Mouse (Mus musculus): ENCODE data around the gene Sobp. TPM values are rescaled to one million over a fixed set of nuclear protein-coding genes. Genes with fewer than 3 reads are reported as not detected.

The Sobp gene
- polyA plus RNA-seq, 1 experiment = 0.95 TPM

DNA sequence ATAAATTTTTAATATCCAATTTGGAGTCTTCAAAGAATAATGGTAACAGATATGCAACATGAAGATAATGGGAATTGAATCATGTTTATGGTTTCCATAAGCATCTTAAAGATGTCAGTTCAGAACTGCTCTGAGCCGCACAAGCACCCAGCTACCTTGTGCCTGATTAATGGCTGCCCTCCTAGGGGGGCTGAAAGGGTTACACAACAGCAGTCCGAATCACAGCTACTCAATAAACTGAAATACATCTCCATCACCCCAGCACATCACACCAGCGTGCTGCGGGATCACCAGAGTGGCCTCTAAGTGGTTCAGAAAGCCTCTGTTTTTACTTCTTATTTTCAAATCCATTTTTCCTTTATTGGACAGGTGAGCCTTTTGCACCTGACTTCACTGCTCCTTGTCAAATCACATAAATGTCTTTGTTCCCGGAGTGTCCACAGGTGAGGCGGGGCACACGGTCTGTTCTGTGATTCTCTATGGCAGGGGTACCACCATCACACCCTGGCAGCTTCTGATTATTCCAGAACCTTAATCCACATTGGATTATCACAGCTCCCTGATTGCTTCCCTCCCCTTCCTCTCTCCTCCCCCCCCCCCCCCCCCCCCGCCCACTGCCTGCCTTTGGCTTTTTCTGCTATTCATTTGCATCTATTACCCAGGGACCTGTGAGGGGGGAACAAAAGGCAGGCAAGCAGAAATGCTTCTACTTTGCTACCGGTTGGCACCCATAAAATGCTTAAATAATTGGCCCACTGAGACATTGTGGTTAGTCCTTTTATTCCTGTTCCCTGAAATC lies 90.8 kb downstream of the Sobp start:
- Histone ChIP-seq H3K27ac (replicated peaks; ENCODE audit: low read depth, low read length) (no peak overlapping the region), H3K4me3 (ENCODE audit: insufficient read depth, low read depth, low read length) (no peak overlapping the region), H3K4me1 (ENCODE audit: control insufficient read depth, insufficient read depth, insufficient read length, low read length) (no peaks in the 10 kb centered on the region)

DNA sequence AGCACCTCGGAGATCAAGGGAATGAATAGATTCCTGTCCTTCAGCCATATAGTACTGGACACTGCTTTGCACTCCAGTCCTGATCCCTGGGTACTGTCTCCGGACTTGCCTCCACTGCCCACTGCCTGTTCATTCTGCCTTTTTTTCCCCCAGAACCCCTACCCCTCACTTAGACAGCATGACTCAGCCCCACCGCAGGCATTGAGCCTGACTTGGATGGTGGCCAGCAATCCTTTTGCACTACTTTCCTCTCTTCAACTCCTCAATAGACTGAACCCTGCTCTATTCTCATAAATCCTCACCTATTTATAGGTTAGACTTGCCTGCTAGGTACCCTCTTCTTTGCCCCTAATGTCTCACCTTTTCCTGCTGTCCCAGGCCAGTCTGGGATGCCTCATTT lies 93.0 kb downstream of the Sobp start:
- no peaks in the 10 kb centered on the region for H3K4me1 ChIP-seq (ENCODE audit: control insufficient read depth, insufficient read depth, insufficient read length, low read length)
- no peak overlapping the region for H3K4me3 ChIP-seq (ENCODE audit: insufficient read depth, low read depth, low read length)
- H3K27ac ChIP-seq (replicated peaks; ENCODE audit: low read depth, low read length) = no peak overlapping the region

DNA sequence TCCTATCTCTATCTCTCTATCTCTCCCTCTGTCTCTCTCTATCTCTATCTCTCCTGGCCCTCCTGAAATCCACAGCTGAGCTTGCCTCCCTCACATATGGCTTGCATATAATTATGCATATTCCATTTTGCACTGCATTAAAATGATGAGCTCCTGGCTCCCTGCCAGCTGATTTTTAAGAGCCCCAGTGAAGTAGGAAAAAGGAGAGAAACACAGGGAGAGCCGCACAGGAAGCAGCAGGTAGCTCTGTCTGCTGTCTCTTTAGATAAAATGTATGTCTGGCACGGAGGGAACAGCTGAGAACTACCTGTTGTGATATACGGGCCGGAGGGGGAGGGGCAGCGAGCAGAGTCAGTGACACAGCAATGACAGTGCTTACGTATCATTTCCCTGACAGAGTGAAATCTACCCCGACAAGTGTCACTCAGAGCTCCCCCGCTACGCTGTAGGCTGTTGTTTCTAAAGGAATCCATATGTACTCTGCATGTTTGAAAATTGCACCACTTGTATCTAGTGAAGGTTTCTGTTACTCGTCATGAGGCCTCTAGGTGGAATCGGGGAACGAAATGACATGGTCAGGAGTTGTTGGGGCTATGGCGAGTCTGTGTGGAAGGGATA lies 98.7 kb downstream of the Sobp start:
- H3K4me1 ChIP-seq (ENCODE audit: control insufficient read depth, insufficient read depth, insufficient read length, low read length) = no peaks in the 10 kb centered on the region
- no peak overlapping the region for H3K4me3 ChIP-seq (ENCODE audit: insufficient read depth, low read depth, low read length)
- H3K27ac ChIP-seq (replicated peaks; ENCODE audit: low read depth, low read length) = no peak overlapping the region

DNA sequence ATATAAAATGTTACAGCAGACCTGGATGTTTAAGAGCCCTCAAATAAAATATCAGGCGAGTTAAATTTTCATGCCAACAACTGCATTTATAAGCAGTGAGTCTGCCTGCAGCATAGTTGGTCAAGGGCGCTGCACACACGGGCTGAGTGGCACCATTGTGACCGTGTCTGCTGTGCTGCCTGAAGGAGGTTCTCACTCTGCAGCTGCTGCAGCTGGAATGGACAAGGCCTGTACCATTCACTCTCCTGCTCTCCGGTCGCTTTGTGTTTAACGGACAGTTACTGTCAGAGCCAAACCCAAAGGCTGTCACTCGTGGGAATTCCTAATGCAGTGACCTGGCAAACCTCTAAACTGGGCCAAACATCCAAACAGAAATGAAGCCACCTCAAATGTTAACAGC lies 101.0 kb downstream of the Sobp start:
- Histone ChIP-seq H3K4me1 (ENCODE audit: control insufficient read depth, insufficient read depth, insufficient read length, low read length) (no peaks in the 10 kb centered on the region), H3K27ac (replicated peaks; ENCODE audit: low read depth, low read length) (no peak overlapping the region), H3K4me3 (ENCODE audit: insufficient read depth, low read depth, low read length) (no peak overlapping the region)

DNA sequence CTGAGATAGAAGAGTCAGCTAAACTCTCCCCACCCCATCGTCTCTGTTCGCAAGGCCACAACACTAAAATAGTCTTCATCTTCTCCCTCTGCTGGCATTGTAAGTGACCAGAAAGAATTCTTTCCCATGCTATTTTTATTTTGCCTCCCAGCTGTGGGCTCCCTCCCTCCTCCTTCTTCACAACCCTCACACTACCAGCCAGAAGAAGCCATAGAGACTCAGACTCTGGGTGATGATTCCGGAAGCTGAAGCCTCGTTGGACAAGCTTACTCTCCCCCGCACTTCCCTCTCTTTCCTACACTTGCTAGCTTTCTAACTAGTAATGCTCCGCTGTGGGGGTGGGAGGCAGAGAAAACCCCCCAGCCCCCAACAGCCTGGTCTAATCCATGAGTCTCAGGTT lies 103.4 kb downstream of the Sobp start:
- Histone ChIP-seq H3K27ac (replicated peaks; ENCODE audit: low read depth, low read length) (no peak overlapping the region), H3K4me1 (ENCODE audit: control insufficient read depth, insufficient read depth, insufficient read length, low read length) (no peaks in the 10 kb centered on the region), H3K4me3 (ENCODE audit: insufficient read depth, low read depth, low read length) (no peak overlapping the region)

DNA sequence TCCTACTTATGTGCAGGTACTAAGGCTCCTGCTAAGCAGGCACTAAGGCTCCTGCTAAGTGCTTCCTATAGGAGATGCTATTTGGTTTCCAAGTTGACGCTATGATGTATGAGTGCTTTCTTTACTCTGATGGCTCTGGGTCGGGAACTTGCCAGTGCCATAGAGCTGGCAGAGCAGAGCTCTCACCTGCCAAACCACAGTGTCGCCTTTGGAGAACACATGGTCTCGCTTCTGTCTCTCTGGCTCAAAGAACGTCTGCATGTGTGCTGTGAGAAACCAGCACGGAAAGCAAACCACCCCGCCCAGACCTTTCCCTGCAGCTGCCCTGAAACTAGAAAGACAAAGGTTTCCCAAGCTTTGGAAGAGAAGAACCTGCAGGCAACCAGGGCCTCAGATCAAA lies 109.0 kb downstream of the Sobp start:
- no peak overlapping the region for H3K27ac ChIP-seq (replicated peaks; ENCODE audit: low read depth, low read length)
- H3K4me1 ChIP-seq (ENCODE audit: control insufficient read depth, insufficient read depth, insufficient read length, low read length) = no peaks in the 10 kb centered on the region
- no peak overlapping the region for H3K4me3 ChIP-seq (ENCODE audit: insufficient read depth, low read depth, low read length)

DNA sequence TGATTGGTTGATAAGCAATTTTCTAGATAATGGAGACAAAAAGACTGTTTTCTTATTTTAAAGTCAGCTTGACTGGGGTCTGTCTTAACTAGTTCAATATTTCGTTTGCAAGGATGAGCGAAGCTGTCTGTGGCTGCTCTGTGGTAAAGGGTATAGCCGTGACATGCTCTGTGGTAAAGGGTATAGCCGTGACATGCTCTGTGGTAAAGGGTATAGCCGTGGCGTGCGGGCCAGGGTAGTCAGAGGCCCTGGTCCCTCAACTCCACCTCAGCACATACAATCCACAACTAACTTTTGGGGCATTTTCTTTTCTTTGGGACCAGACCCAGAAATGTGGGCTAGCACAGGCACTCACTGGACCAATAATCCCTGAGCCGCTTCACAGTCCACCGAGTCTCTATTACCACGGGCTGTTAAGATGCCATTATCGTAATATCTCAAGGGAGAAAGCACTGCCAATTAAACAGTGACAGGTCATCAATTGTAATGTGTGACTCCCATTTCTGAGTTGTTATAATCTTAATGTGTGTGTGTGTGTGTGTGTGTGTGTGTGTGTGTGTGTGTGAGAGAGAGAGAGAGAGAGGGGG lies 112.7 kb downstream of the Sobp start:
- no peak overlapping the region for H3K27ac ChIP-seq (replicated peaks; ENCODE audit: low read depth, low read length)
- no peaks in the 10 kb centered on the region for H3K4me1 ChIP-seq (ENCODE audit: control insufficient read depth, insufficient read depth, insufficient read length, low read length)
- no peak overlapping the region for H3K4me3 ChIP-seq (ENCODE audit: insufficient read depth, low read depth, low read length)

DNA sequence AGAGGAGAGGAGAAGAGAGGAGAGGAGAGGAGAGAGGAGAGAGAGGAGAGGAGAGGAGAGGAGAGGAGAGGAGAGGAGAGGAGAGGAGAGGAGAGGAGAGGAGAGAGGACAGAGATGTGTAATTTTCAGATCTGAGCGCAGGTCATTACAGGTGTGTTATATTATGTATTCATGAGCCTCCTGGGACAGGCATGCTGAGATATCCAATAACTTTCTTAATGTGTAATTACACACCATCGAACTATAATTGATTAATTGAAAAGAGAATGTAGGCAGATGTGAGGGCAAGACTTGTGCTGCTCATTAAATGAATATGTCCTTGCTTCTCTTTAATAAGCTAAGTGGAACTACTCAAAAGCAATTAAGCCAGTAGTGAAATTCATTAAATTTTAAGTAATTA lies 118.9 kb downstream of the Sobp start:
- no peak overlapping the region for H3K4me3 ChIP-seq (ENCODE audit: insufficient read depth, low read depth, low read length)
- H3K4me1 ChIP-seq (ENCODE audit: control insufficient read depth, insufficient read depth, insufficient read length, low read length) = no peaks in the 10 kb centered on the region
- no peak overlapping the region for H3K27ac ChIP-seq (replicated peaks; ENCODE audit: low read depth, low read length)

DNA sequence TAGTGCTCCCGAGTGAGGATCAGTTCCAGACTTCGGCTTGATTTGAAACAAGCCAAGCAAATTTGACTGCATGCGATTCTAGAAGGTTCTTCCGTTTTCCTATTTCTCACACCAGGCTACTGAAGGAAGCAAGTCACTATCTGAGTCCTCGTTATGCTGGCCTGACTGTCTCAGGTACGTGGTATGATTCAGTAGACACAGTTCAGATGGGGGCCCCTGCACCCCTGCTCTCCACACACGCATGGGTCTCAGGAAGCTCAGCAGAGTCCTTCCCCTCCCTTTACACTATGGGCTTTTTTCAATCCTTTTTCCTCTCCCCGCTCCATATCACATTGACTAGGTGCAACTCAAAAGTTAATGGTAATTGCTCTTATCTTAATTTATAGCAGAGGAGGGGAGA lies 119.6 kb downstream of the Sobp start:
- no peaks in the 10 kb centered on the region for H3K4me1 ChIP-seq (ENCODE audit: control insufficient read depth, insufficient read depth, insufficient read length, low read length)
- no peak overlapping the region for H3K4me3 ChIP-seq (ENCODE audit: insufficient read depth, low read depth, low read length)
- no peak overlapping the region for H3K27ac ChIP-seq (replicated peaks; ENCODE audit: low read depth, low read length)

DNA sequence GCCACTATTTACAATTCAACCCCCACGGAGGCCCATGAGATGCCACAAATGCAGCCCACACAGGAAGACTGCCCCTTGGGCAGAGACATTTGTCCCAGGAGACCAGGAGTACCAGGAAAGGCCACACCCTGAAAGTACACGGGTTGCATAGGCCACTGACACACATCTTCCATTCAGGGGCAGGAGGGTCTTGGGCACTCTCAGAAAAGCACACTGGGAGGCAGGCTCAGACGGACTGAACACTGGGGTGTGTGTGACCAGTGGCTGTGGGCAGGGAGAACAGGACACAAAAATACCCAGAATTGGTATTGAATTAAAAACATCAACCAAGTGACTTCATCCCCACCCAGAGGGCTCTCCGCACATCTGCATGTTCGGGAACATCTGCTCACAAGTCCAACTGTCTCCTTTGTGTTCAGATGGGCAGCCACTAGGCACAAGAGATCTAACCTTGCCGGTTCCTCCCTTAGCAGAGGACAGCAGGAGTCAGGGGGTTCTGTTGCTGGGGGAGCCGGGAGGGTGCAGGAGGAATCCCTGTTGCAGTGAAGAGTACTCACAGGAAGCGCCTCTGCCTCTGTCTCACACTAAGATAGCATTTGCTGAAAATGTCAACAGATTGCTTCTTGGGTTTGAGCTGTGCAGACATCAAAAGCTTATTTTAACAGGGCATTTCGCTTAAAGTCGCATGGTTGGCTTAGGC lies 120.3 kb downstream of the Sobp start:
- H3K27ac ChIP-seq (replicated peaks; ENCODE audit: low read depth, low read length) = no peak overlapping the region
- H3K4me3 ChIP-seq (ENCODE audit: insufficient read depth, low read depth, low read length) = no peak overlapping the region
- no peaks in the 10 kb centered on the region for H3K4me1 ChIP-seq (ENCODE audit: control insufficient read depth, insufficient read depth, insufficient read length, low read length)

DNA sequence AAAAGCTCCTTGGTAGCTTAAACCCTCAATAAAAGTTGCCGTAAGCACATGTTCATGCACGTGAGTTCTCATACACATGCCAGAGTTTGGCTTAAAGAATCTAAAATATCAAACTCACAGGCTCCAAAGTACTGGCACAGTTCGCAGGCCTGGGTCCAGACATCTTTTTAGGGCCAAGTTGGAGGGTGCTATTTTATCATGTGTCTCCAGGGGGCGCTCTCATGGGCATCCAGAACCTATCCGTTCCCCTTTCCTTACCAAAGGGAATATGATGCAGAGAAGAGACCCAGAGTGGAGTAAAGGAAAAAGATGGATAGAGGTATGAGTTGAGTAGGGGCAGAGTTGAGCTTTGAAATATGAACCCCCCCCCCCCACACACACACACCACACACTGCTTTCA lies 121.9 kb downstream of the Sobp start:
- H3K27ac ChIP-seq (replicated peaks; ENCODE audit: low read depth, low read length) = no peak overlapping the region
- H3K4me1 ChIP-seq (ENCODE audit: control insufficient read depth, insufficient read depth, insufficient read length, low read length) = no peaks in the 10 kb centered on the region
- H3K4me3 ChIP-seq (ENCODE audit: insufficient read depth, low read depth, low read length) = no peak overlapping the region

DNA sequence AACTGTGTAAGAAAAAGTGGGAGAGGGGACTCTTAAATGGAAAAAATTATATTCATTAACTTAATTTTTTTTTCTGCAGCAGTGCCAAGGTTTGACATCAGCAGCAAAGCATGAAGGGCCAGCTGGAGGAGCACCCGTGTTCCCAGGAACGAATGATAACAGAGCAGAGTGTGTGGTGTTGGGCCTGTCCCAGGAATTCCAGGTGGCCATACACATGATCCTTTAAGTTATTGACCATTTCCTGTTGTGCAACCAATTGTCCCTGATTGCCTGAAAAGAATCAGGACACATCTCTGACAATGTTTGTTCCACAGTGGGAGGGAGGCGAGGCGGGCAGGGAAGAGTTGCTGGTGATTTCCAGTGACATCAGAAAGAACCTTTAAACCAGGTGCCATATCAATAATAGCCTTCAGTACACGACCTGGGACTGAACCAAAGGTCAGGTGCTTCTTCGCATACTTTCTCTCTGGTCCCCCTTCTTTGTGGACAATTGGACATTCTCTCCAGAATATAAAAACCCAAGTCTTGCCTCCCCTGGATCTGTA lies 126.5 kb downstream of the Sobp start:
- H3K4me3 ChIP-seq (ENCODE audit: insufficient read depth, low read depth, low read length) = no peak overlapping the region

DNA sequence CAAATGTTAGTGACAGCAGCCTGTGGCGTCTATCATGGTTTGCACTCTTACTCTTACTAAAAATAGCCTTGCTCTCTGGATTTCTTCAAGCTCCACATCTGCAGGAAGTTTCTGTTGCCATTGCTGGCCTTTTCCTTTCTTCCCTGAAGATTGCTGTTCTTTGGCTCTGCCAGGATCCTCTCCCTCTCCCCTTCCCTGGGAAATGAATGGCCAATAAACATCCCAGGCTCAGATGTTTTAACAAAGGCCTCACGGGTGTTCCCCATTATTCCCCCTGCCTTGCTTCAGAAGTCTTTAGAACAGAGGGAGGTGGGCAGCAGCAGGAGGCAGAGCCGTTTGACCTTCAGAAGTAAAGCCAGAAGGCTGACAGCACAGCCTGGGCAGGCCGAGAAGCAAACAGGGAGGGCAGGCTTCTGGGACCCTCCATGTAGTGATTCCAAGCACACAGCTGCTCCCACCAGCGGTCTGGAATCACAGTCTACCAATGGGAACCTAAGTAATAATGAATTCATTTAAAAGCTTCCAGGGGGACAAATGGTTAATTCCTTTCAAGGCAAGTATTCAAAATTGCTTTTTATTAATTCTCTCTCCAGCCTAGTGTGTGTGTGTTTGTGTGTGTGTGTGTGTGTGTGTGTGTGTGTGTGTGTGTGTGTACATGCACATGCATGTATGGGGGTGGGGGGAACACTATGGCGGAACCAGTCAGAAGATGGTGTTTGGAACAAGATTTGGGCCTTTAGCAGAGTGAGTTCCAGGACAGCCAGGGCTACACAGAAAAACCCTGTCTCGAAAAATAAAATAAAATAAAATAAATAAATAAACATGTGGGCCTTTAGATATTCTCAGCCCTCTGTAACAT lies 130.8 kb downstream of the Sobp start:
- Histone ChIP-seq H3K4me1 (ENCODE audit: control insufficient read depth, insufficient read depth, insufficient read length, low read length) (0 out of 2 replicates have a peak, but pooled peaks cover 2% of the 10 kb centered on the region), H3K4me3 (ENCODE audit: insufficient read depth, low read depth, low read length) (no peak overlapping the region), H3K27ac (replicated peaks; ENCODE audit: low read depth, low read length) (no peak overlapping the region)

More for the DNA sequence above, 126.5 kb downstream of the Sobp start:
- Histone ChIP-seq H3K4me1 (ENCODE audit: control insufficient read depth, insufficient read depth, insufficient read length, low read length) (no peaks in the 10 kb centered on the region), H3K27ac (replicated peaks; ENCODE audit: low read depth, low read length) (no peak overlapping the region)

DNA sequence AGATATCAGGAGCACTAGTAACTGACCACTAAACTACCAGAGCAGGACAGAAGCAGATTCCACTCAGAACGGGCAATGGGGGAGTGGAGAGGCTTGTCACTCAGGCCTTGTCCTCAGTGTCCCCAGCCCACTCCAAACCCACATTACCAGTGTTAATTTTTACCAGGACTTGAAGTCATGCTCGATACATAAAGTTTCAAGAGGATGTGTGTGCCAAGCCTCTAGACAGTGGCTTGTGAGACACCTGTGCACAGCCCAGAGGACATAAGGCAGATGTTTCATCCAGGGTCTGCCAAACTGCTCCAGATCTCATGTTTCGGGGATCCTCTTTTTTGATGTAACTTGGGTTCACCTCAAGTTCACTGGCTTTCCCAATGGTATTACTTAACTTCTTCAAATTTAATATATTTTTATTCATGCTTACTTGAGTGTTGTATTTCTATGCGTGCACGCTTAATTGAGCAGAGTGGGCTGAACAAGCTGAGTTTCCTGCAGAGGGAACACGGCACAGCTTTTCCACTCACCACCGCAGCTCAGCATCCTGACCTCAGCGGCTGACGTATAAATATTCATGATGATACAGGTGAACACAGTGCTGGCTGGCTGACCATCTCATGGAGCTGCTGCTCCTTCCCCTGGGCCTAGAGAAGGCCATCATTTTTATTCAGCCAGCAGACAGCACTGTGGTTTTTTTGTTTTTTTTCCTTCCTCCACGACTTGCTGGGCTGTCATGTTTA lies 131.6 kb downstream of the Sobp start:
- no peak overlapping the region for H3K27ac ChIP-seq (replicated peaks; ENCODE audit: low read depth, low read length)
- H3K4me3 ChIP-seq (ENCODE audit: insufficient read depth, low read depth, low read length) = no peak overlapping the region
- 0 out of 2 replicates have a peak, but pooled peaks cover 2% of the 10 kb centered on the region for H3K4me1 ChIP-seq (ENCODE audit: control insufficient read depth, insufficient read depth, insufficient read length, low read length)

All from brown adipose tissue, adult 24 weeks (tissue).